Mouse (Mus musculus): ENCODE results near the gene Akt3.
A peak's percentile ranks its signal among the peaks of the same experiment; 100 is the strongest.

The Akt3 gene

GRCm38 (mm10) chr1:177258034-177258342 is at the start of gene Akt3:
Akt3 (minus strand) TSS chr1:177258203.
- ATAC-seq (ENCODE audit: insufficient number of reproducible peaks, low FRiP score, low TSS enrichment): no peak

DNA sequence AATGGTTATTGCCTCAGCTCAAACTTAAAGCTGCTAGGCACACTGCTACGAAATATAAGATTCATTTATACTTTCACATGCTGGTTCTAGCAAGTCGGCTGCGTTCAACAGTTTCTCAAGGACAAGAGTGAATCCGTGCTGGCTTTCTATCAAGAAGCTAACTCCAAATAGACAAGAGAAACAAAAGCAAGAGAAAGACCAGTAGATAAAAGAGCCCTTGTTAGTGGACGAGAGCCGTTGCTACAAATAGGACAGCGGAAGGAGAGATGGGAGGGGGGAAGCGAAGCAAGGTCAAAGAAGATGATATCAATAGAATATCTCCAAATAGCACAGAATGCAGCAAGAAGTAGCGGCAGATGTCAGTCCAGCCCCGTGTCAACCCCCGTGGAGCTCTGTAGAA is 49.5 kb upstream of the Akt3 start:
- no peak for ATAC-seq (ENCODE audit: insufficient number of reproducible peaks, low FRiP score, low TSS enrichment)

DNA sequence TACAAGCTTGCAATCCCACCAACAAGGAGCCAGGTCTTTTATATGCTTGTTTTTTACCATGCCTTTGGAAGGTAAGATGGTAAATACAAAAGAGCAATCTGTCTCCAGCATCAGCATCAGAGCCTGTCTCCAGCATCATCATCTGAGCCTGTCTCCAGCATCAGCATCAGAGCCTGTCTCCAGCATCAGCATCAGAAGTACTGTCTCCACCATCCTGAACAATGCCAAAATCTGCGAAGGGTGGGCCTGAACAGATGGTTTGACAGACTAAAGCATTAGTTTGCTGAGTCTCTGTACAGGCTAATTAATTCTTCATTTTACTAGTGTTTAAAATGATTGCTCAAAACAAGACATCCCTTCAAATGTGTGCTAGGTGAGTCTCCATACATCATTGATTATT is 40.2 kb upstream of the Akt3 start:
- ATAC-seq (ENCODE audit: insufficient number of reproducible peaks, low FRiP score, low TSS enrichment): no peak

DNA sequence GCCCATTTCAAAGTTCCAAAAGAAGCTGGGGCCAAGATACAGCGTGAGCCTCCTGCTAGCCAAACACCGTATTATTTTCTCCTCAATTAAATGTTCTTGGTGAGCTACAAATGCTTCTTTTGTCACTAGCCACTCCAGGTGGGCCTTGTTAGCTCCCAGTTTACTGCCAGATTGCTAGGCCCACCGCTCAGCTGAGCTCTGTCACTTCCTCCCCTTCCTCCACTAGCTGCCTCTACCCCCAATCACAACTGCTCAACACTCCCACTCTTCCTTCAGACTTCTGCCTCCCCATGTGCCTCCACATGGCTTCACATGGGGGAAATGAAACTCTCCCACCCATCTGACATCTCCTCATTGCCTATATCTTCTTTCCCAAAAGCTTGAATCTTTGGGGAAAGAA is 28.8 kb upstream of the Akt3 start:
- ATAC-seq (ENCODE audit: insufficient number of reproducible peaks, low FRiP score, low TSS enrichment): no peak

GRCm38 (mm10) chr1:177281925-177282324 is 23.9 kb upstream of the Akt3 start:
- ATAC-seq (ENCODE audit: insufficient number of reproducible peaks, low FRiP score, low TSS enrichment): no peak

- ATAC-seq (ENCODE audit: insufficient number of reproducible peaks, low FRiP score, low TSS enrichment): no peak
Measured at GRCm38 (mm10) chr1:177277361-177277760, 19.4 kb upstream of the Akt3 start.

GRCm38 (mm10) chr1:177267645-177268044 is 9.6 kb upstream of the Akt3 start:
- ATAC-seq (ENCODE audit: insufficient number of reproducible peaks, low FRiP score, low TSS enrichment): no peak

- no peak for ATAC-seq (ENCODE audit: insufficient number of reproducible peaks, low FRiP score, low TSS enrichment)
Measured at GRCm38 (mm10) chr1:177262926-177263325, 4.9 kb upstream of the Akt3 start.

- ATAC-seq (ENCODE audit: insufficient number of reproducible peaks, low FRiP score, low TSS enrichment): no peak
Measured at GRCm38 (mm10) chr1:177260796-177261195, 2.8 kb upstream of the Akt3 start.

DNA sequence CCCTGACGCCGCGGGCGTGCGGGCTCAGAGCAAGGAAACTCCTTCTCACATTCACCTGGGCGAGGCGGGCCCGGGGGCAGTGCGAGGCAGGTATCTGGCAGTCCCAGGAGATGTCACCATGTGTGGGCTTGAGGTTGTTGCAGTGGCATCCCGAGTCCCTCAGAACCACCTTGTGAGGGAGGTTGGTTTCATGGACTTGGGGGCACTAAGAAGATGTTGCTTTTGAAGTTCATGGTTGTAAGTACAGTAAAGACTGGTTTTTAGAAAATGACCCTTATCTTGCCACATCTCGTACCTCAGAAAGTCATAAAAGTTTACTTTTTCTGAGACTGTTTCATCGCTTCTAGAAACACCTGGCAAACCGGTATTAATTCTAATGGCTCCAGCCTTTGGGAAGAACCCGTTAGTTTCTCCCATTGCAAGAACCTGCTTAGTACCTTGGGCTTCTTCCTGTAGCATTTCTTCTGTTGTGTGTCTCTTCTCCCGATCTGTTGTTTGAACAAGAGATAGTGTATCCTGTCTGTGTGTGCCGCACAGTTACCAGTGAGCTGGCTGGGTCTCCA is 1.1 kb upstream of the Akt3 start:
- no peak; the same call in 1 of the 2 replicates for ATAC-seq (ENCODE audit: insufficient number of reproducible peaks, low FRiP score, low TSS enrichment)

DNA sequence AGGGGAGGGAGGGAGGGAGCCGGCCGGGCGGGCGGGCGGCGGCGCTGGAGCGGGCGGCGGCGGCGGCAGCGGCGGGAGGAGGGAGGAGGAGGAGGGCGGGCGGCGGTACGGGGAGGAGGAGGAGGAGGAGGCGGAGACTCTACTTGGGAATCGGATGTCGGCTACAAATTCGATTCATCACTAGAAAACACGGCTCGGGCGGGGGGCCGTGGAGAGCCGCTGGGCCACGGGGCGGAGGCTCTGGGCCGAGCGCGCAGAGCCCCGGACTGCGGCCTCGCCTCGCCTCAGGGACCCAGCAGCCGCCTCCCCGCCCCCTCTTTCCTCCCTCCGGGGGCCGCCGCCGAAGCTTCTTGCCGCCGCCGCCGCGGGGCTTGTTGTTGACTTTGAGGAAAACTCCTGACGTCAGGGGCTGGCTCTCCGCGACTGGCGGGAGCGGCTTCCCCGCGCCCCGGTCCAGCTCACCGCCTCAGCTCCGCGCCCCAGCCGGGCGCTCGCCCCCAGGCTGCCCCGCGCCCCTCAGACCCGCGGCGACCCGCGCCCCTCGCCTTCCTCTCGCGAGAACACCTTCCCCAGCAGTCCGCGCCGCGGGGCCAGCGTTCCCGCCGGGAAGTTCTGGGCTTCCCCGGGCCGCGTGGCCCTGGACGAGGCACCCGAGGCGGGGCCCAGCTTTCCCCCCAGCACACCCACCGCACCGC is 487 bp upstream of the Akt3 start:
- ATAC-seq (ENCODE audit: insufficient number of reproducible peaks, low FRiP score, low TSS enrichment): peak; percentile 76

DNA sequence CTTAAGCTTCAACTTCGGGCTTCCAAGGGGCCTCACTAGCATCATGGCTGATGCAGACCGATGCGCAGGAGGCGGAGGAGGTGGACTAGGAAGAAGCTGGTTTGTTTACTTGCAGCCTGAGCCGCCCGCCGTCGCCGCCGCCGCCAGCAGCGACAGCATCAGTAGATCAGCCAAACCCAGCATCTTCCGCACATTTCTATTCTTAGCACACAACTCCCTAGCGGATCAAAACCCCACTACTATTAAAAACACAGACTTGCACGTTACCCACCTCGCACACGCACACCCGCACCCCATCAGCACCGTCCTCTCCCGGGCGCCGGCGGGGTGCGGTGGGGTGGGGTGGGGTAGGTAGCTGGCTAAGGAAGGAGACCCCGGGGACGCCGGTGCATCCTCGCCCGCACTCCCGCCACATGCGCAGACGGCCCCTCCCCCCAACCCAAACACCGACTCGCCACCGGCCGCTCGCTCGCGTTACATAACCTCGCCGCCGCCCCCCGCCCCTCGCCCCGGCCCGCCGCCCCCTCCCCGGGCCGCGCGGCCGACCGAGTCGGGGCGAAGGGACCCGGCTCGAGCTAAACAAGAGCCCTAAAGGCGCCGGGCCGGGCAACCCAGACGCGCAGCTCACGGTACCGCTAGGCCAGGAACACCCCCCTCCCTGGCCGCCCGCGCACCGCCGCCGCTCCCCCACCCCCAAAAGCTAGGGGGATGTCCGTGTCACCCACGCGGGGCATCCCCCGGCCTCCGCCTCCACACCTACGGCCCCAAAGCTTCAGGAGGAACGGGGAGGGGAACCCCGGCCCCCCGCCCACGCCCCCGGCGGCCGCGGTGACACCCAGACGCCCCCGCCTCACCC is 597 bp downstream of the Akt3 start:
- peak; percentile 56 for ATAC-seq (ENCODE audit: insufficient number of reproducible peaks, low FRiP score, low TSS enrichment)

DNA sequence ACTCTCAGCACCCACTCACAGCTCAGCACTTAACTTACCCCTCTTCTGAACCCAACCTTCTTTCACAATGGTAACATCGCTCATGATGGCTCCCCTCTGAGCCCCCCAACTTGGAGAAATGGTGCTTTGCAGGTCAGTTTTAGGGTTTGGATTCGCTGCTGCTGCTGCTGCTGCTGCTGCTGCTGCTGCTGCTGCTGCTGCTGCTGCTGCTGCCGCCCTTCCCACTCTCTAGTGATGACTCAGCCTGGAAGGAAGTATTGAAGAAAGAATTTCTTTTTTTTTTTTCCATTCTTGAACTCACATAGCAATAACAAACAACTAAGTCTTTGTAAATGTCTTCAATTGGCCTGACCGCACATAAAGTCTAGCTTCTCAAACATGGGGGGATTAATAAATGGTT is 9.4 kb downstream of the Akt3 start:
- no peak for ATAC-seq (ENCODE audit: insufficient number of reproducible peaks, low FRiP score, low TSS enrichment)

- no peak for ATAC-seq (ENCODE audit: insufficient number of reproducible peaks, low FRiP score, low TSS enrichment)
Measured at GRCm38 (mm10) chr1:177238368-177238767, 19.6 kb downstream of the Akt3 start.

DNA sequence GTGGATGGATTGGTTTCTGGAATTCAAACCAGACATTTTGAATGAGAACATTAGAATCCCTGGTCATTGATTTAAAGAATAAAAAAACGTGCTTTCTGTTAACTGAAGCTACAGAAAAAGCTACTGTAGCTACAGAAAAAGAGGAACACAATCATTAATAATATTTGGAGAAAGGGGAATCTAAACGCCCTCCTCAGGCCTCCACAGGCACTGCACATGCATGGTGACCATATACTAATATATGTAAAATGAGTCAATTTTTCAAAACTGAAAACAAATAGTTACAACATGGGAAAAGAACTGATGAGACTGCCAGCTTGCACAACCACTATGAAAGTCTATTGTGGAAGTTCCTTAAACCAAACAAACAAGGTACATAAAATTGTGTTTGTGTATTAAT is 21.3 kb downstream of the Akt3 start:
- no peak for ATAC-seq (ENCODE audit: insufficient number of reproducible peaks, low FRiP score, low TSS enrichment)

DNA sequence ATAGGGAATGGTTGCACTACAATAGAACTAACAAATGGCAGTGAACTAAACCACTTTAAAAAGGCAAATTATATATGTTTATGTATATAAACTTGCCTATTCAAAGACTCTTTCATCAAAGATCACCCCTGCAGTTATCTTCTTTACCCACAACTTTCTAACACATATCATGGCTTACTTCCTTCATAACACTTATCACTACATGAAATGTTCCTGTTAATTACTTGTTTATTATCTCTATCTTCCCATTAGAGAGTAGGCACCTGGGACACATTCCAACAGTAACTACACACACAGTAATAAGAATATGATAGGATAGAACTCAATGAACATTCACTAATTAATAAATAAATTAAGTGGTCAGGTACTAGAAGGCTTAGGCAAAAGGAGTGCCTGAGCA is 21.8 kb downstream of the Akt3 start:
- no peak for ATAC-seq (ENCODE audit: insufficient number of reproducible peaks, low FRiP score, low TSS enrichment)

DNA sequence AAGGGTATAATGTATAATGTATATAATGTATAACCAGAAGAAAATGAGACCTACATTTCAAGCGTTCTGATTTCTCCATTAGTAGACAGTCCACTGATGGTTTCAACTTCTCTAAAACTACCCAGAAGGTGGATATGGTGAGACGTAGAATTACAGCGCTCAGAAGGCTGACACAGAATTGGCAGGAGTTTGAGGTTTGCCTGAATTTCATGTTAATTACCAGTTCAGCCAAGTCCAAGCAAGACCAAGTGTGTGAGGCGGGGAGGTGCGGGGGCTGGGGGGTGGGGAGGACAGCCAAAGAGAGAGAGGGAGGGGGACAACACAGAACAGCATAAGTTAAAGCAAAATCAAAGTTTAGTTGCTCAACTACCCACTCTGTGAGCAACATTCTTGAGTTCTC is 23.5 kb downstream of the Akt3 start:
- no peak for ATAC-seq (ENCODE audit: insufficient number of reproducible peaks, low FRiP score, low TSS enrichment)

DNA sequence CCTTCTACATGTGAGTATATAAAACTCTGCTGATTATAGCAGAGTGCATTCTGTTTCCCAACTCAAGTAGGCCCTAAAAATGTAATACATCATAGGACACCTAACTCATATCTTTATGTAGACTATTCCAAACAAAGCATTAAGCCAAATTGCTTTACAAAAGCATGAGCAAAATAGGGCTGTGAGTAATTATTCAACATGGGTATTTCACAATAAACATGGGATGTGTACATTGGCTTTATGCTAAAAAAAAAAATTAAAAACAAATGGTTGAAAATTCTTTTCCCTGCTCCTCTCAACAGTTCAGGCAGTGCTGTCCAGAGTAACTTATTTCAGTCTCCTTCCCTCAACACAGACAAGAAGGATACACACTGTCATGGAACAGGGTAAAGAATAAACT is 26.9 kb downstream of the Akt3 start:
- no peak for ATAC-seq (ENCODE audit: insufficient number of reproducible peaks, low FRiP score, low TSS enrichment)

DNA sequence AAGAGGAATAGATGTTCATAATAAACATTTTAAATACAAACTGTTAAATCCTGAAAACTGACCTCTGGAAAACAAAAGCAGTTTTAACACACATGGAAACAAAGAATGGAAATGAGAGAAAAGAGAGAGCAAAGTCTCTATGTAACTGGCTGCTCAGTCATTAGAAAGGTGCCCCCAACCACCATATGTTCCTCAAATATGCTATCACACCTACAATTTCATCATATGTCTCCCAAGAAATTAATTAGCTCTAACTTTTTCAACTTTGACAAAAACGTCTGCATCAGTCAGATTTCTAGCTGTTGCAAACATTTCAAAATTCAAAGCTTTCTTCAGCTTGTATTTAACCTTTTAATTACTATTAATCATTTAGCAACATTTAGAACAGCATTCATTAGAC is 59.0 kb downstream of the Akt3 start:
- ATAC-seq (ENCODE audit: insufficient number of reproducible peaks, low FRiP score, low TSS enrichment): no peak

GRCm38 (mm10) chr1:177195224-177195623 is 62.8 kb downstream of the Akt3 start:
- no peak for ATAC-seq (ENCODE audit: insufficient number of reproducible peaks, low FRiP score, low TSS enrichment)

DNA sequence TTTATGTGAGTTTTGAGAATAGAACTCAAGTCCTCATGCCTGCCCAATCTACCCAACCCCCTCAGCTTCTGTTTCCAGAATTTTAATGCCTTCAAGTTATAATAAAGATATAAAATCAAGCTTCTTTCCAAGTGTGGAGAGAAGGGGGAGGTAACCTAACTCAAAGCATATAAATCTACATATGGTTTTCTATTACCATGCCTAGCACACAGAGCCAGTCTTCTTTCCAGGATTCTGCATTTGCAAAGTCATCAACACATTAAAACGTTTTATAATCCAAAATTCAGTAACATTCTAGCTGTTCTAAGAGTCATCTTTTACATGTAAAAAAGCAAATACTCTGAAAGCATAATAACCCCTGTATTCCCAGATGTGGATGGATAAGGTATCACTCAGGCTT is 63.7 kb downstream of the Akt3 start:
- ATAC-seq (ENCODE audit: insufficient number of reproducible peaks, low FRiP score, low TSS enrichment): no peak

GRCm38 (mm10) chr1:177191623-177192022 is 66.4 kb downstream of the Akt3 start:
- no peak for ATAC-seq (ENCODE audit: insufficient number of reproducible peaks, low FRiP score, low TSS enrichment)

Data from cerebellum, adult (tissue).